In the genomic region with DNA sequence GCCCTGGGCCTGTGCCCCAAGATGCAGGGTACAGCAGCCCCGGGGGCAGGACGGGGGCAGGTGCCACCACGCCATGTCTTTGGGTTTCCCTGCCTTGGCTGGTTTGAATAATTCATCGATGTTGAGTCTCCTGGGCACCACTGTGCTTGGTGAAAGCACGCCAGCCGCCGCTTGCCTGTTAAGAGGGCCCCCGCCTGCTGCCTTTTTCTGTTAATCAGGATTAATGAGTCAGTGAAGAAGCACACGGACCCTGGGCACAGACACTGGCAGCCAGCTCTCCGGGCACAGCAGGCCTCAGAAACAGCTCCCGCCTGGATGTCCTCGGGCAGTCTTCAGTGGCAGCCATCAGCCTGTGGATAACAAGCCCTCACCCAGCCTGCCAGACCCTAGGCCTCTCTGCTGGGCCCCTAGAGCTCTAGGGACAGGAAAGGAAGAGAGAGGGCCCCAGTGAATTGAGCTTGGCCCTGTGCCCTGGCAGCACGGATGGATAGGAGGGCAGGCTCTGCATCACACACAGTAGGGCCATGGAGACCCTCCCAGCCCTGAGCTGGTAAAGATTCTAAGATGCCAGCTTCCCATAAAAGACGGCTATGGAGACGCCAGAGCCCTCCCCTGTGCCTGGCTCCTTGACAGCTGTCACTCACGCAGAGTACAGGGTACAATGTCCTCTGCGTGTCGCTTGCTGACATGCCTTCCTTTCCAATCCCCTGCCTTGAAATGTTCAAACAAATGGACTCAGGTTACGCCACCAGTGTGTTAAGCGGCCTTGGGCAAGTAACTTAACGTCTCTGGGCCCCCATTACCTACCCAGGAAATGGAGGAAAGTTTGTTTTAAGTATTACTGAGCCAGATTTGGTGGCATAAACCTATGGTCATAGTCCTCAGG, we compare ENCODE assay signal across 9 mouse cellular contexts.
DNase-seq lines count a peak whose midpoint lies in the region; ATAC-seq and TF ChIP-seq lines count a peak whose summit lies in the region.
"Had no signal": no experiment of that assay in that cellular context is flagged by ENCODE, and none has a peak within 500 bp of the region (broad histone marks: within the 10 kb centered on the region; RNA-seq: fewer than 3 reads in every experiment).

No protein-coding gene starts in this region.

- H3K27ac ChIP-seq in hindbrain, embryonic 14.5 days = peak overlapping the region; percentile 63
- peak overlapping the region; percentile 64 for H3K27ac ChIP-seq in midbrain, postnatal 0 days (ENCODE audit: low read depth, low read length)
- H3K27ac ChIP-seq: limb, embryonic 12.5 days had no signal

- DNase-seq in cerebellum, adult 11 months = no peak
- peak; percentile 23 for DNase-seq in cerebellum, adult 9-10 months
- peak; percentile 81 for DNase-seq in hindbrain, embryonic 14.5 days (ENCODE audit: low spot score)
- peak; percentile 93 for DNase-seq in midbrain, postnatal 0 days (ENCODE audit: low spot score)
- no peak for DNase-seq in lung, adult 2 months

- no peak for TF ChIP-seq POLR2A in lung, adult 2 months (IDR thresholded peaks at IDR 0.05; ENCODE audit: borderline replicate concordance, extremely low read depth, low read depth, low read length)

- H3K9ac ChIP-seq in hindbrain, embryonic 14.5 days = 0 out of 2 replicates have a peak overlapping the region, but pooled peaks have one; percentile 0
- H3K9ac ChIP-seq in midbrain, postnatal 0 days (replicated peaks; ENCODE audit: low read length, poor library complexity, severe bottlenecking) = 0 out of 2 replicates have a peak overlapping the region, but pooled peaks have one; percentile 15
- H3K9ac ChIP-seq: limb, embryonic 12.5 days had no signal

- no peaks in the 10 kb centered on the region for H3K9me3 ChIP-seq in hindbrain, embryonic 14.5 days (ENCODE audit: control insufficient read depth, low read length)
- H3K9me3 ChIP-seq in midbrain, postnatal 0 days (ENCODE audit: low read length) = no peaks in the 10 kb centered on the region
- H3K9me3 ChIP-seq: limb, embryonic 12.5 days had no signal

- 30% methylated on average over 21 of the region's 21 CpGs for WGBS in hindbrain, embryonic 14.5 days
- 29% methylated on average over 21 of the region's 21 CpGs for WGBS in midbrain, postnatal 0 days
- 76% methylated on average over 21 of the region's 21 CpGs for WGBS in lung, adult 2 months

- H3K4me3 ChIP-seq in hindbrain, embryonic 14.5 days (replicated peaks; ENCODE audit: low read length) = no peak overlapping the region
- no peak overlapping the region for H3K4me3 ChIP-seq in midbrain, postnatal 0 days (ENCODE audit: low read depth, low read length)
- no peak overlapping the region for H3K4me3 ChIP-seq in lung, adult 2 months (replicated peaks; ENCODE audit: extremely low read depth, low read depth, low read length)
- H3K4me3 ChIP-seq: limb, embryonic 12.5 days had no signal

- no peaks in the 10 kb centered on the region for H3K36me3 ChIP-seq in hindbrain, embryonic 14.5 days (replicated peaks; ENCODE audit: control insufficient read depth, insufficient read depth)
- no peaks in the 10 kb centered on the region for H3K36me3 ChIP-seq in midbrain, postnatal 0 days (ENCODE audit: insufficient read depth, low read length)
- H3K36me3 ChIP-seq: limb, embryonic 12.5 days had no signal

- H3K4me2 ChIP-seq in hindbrain, embryonic 14.5 days (replicated peaks) = no peak overlapping the region
- no peak overlapping the region for H3K4me2 ChIP-seq in midbrain, postnatal 0 days (ENCODE audit: low read depth, low read length, poor library complexity, severe bottlenecking)
- H3K4me2 ChIP-seq: limb, embryonic 12.5 days had no signal

- TF ChIP-seq CTCF in midbrain, postnatal 0 days (IDR thresholded peaks at IDR 0.05) = no peak
- no peak for TF ChIP-seq CTCF in lung, adult 2 months (IDR thresholded peaks at IDR 0.05; ENCODE audit: insufficient read depth, low read length)

- peaks cover 20% of the 10 kb centered on the region for H3K4me1 ChIP-seq in hindbrain, embryonic 14.5 days (replicated peaks; ENCODE audit: control insufficient read depth, insufficient read depth, low read length)
- peaks cover 5% of the 10 kb centered on the region; the same call in 1 of the 2 replicates for H3K4me1 ChIP-seq in midbrain, postnatal 0 days (ENCODE audit: insufficient read depth, low read length)
- H3K4me1 ChIP-seq in lung, adult 2 months (ENCODE audit: control insufficient read depth, insufficient read depth, low read length) = no peaks in the 10 kb centered on the region

- ATAC-seq in cerebellum, adult (ENCODE audit: insufficient number of reproducible peaks, low FRiP score, low TSS enrichment) = peak; percentile 66; the same call in 1 of the 2 replicates
- peak; percentile 88 for ATAC-seq in hindbrain, embryonic 14.5 days (ENCODE audit: low FRiP score)
- ATAC-seq in midbrain, postnatal 0 days (ENCODE audit: low FRiP score) = peak; percentile 80
- no peak for ATAC-seq in activated CD4-positive, CD25-positive, alpha-beta regulatory T cell, adult 4 months
- no peak for ATAC-seq in erythroblast, adult 5-6 weeks (replicated peaks; ENCODE audit: low FRiP score, poor library complexity, severe bottlenecking)

- H3K27me3 ChIP-seq in hindbrain, embryonic 14.5 days (ENCODE audit: control insufficient read depth, insufficient read depth, low read length) = peaks cover 8% of the 10 kb centered on the region; the same call in 1 of the 2 replicates
- H3K27me3 ChIP-seq in midbrain, postnatal 0 days (ENCODE audit: insufficient read depth, low read length) = no peaks in the 10 kb centered on the region

Comparison
In these comparisons a context has a peak if more than half of its experiments do, and no peak if none do; other contexts are left out.
1. DNase-seq: peak in cerebellum, adult 9-10 months (single experiment), hindbrain, embryonic 14.5 days (single experiment) and midbrain, postnatal 0 days (single experiment); none in cerebellum, adult 11 months (single experiment) and lung, adult 2 months (single experiment).
2. ATAC-seq: peak in cerebellum, adult (single experiment), hindbrain, embryonic 14.5 days (single experiment) and midbrain, postnatal 0 days (single experiment); none in activated CD4-positive, CD25-positive, alpha-beta regulatory T cell, adult 4 months (single experiment) and erythroblast, adult 5-6 weeks (single experiment).